Mouse (Mus musculus): Measurements from ENCODE around the gene Ankrd66.

DNA sequence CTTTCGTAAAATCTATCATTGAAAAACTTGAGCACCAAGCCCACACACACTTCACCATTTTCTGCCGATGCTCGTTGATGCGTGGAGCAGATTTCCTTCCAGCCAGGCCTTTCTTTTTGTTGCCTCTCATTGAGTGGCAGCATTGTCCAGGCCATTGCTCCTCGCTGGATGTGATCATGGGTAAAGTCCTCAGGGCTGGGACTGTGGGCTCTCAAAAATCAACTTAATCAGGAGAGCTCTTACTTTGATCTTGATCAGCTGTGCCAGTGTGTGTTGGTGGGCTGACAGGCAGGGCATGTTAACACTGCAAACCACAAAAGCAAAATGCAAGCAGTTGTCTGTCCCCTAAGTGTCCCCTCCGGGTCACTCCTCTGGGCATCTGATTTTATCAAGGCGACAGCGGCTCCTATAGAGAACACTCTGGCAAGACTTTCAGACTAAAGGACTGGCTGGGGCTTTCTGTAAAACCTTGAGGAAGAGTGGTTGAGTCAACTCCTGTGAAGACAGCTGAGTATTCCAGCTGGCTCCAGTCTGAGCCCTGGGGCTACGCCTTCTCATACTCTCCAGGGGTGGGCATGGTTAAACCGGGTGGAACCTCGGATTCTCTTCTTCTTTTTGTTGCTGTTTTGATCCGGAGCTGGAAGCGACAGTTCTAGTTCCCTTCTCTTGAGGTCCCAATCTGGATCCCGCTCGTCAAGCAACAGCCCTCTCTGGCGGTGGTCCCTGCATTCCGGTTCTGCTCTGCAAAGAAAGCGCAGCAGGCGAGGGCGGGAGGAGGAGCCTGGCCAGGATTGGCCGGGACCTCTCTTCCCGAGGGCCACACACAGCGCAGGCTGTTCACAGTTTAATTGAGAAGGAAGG is 8.8 kb downstream of the Ankrd66 start:
- TF ChIP-seq CTCF (IDR thresholded peaks at IDR 0.05; ENCODE audit: extremely low read depth, insufficient read depth, low read length) (no peak), POLR2A (IDR thresholded peaks at IDR 0.05; ENCODE audit: extremely low read depth, insufficient read depth, low read length) (no peak)
